Mouse (Mus musculus): ENCODE data around the gene Gucd1. TPM values are rescaled to one million over a fixed set of nuclear protein-coding genes. Genes with fewer than 3 reads are reported as not detected.

The Gucd1 gene
- polyA plus RNA-seq, 1 experiment from 2014 or later, result 31.7 TPM

DNA sequence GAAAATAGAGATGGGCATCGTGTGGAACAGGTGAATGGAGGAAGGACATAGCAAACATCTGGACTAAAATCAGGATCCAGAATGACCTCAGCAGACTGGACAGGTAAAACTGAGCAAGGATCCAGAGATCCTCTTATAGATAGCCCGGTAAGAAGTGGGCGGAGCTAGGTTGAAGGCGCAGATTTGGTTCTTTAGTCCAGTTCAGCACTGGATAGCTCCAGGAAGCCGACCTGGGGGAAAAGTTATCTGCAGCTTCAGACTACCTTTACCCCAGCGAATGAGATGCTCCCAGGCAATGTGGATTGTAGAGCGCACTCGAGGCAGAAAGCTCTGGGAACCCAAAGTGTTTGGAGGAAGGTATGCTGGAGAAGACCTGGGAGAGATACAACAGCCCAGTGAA is 175.8 kb downstream of the Gucd1 start:
- Histone ChIP-seq H3K4me3 (no peak overlapping the region), H3K27me3 (no peaks in the 10 kb centered on the region), H3K9ac (no peak overlapping the region), H3K4me1 (no peaks in the 10 kb centered on the region), H3K4me2 (replicated peaks) (no peak overlapping the region), H3K9me3 (no peaks in the 10 kb centered on the region), H3K36me3 (no peaks in the 10 kb centered on the region), H3K27ac (no peak overlapping the region)
- WGBS, result 35% methylated on average over 8 of the region's 8 CpGs
- ATAC-seq (ENCODE audit: insufficient number of reproducible peaks, insufficient read depth, low FRiP score, low TSS enrichment), result no peak

GRCm38 (mm10) chr10:75339377-75339776 is 178.4 kb downstream of the Gucd1 start:
- no peak overlapping the region for H3K4me2 ChIP-seq (replicated peaks)
- 82% methylated on average over 7 of the region's 7 CpGs for WGBS
- no peak overlapping the region for H3K27ac ChIP-seq
- no peaks in the 10 kb centered on the region for H3K9me3 ChIP-seq
- H3K36me3 ChIP-seq, result no peaks in the 10 kb centered on the region
- ATAC-seq (ENCODE audit: insufficient number of reproducible peaks, insufficient read depth, low FRiP score, low TSS enrichment), result no peak
- no peak overlapping the region for H3K9ac ChIP-seq
- H3K4me1 ChIP-seq, result no peaks in the 10 kb centered on the region
- no peaks in the 10 kb centered on the region for H3K27me3 ChIP-seq
- no peak overlapping the region for H3K4me3 ChIP-seq

DNA sequence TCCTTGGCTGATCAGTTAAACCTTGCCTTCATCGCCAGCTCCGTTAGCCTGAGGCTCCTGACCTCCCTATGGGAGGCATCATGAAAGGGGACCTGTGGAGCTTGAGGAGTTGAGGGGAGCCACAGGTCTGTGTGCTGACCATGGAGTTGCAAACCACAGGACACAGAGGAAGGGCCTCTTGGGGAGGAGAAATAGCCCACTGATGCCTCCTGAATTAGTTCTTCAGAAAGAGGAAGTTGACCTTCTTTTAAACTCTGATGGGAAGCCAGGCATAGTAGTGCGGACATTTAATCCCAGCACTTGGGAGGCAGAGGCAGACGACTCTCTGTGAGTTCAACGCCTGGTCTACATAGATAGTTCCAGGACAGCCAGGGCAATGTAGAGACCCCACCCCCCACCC is 178.9 kb downstream of the Gucd1 start:
- H3K9ac ChIP-seq, result no peak overlapping the region
- H3K4me2 ChIP-seq (replicated peaks), result no peak overlapping the region
- no peaks in the 10 kb centered on the region for H3K36me3 ChIP-seq
- H3K4me1 ChIP-seq, result no peaks in the 10 kb centered on the region
- H3K4me3 ChIP-seq, result no peak overlapping the region
- H3K27ac ChIP-seq, result no peak overlapping the region
- ATAC-seq (ENCODE audit: insufficient number of reproducible peaks, insufficient read depth, low FRiP score, low TSS enrichment), result no peak
- H3K9me3 ChIP-seq, result no peaks in the 10 kb centered on the region
- 69% methylated on average over 5 of the region's 5 CpGs for WGBS
- no peaks in the 10 kb centered on the region for H3K27me3 ChIP-seq

- WGBS, result 82% methylated on average over 10 of the region's 10 CpGs
- H3K36me3 ChIP-seq, result no peaks in the 10 kb centered on the region
- no peak overlapping the region for H3K4me3 ChIP-seq
- no peaks in the 10 kb centered on the region for H3K4me1 ChIP-seq
- no peak overlapping the region for H3K9ac ChIP-seq
- ATAC-seq (ENCODE audit: insufficient number of reproducible peaks, insufficient read depth, low FRiP score, low TSS enrichment), result no peak
- H3K27ac ChIP-seq, result no peak overlapping the region
- H3K4me2 ChIP-seq (replicated peaks), result no peak overlapping the region
- no peaks in the 10 kb centered on the region for H3K9me3 ChIP-seq
- H3K27me3 ChIP-seq, result no peaks in the 10 kb centered on the region
These were observed 180.5 kb downstream of the Gucd1 start for GRCm38 (mm10) chr10:75337231-75337630.

DNA sequence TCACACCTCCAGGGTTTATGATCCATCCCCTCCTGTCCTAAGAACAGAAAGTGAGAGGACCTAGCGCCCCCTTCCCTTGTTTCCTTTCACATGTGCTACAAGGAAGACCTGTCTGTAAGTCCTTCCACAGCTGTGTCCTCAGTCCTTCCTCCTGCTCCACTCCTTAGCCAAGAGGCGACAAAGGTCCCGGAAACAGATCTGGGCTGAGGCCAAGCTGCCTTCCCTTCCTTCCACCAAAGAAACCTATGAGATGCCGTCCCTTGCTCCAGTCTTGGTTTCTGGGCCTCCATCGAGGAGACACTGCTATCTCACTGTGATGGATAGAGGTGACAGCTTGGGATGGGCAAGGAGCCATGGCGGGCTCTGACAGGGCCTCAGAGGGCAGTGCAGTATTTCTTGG is 182.7 kb downstream of the Gucd1 start:
- WGBS, result 92% methylated on average over 6 of the region's 6 CpGs
- Histone ChIP-seq H3K36me3 (no peaks in the 10 kb centered on the region), H3K4me3 (no peak overlapping the region), H3K27me3 (no peaks in the 10 kb centered on the region), H3K9me3 (no peaks in the 10 kb centered on the region), H3K4me1 (no peaks in the 10 kb centered on the region), H3K4me2 (replicated peaks) (no peak overlapping the region), H3K9ac (no peak overlapping the region), H3K27ac (no peak overlapping the region)
- ATAC-seq (ENCODE audit: insufficient number of reproducible peaks, insufficient read depth, low FRiP score, low TSS enrichment), result no peak

- Histone ChIP-seq H3K9me3 (no peaks in the 10 kb centered on the region), H3K36me3 (no peaks in the 10 kb centered on the region), H3K27me3 (no peaks in the 10 kb centered on the region), H3K9ac (no peak overlapping the region), H3K4me1 (no peaks in the 10 kb centered on the region), H3K4me3 (no peak overlapping the region), H3K4me2 (replicated peaks) (no peak overlapping the region), H3K27ac (no peak overlapping the region)
- ATAC-seq (ENCODE audit: insufficient number of reproducible peaks, insufficient read depth, low FRiP score, low TSS enrichment), result no peak
- WGBS, result 74% methylated on average over 7 of the region's 7 CpGs
These were observed 183.6 kb downstream of the Gucd1 start for GRCm38 (mm10) chr10:75334175-75334574.

DNA sequence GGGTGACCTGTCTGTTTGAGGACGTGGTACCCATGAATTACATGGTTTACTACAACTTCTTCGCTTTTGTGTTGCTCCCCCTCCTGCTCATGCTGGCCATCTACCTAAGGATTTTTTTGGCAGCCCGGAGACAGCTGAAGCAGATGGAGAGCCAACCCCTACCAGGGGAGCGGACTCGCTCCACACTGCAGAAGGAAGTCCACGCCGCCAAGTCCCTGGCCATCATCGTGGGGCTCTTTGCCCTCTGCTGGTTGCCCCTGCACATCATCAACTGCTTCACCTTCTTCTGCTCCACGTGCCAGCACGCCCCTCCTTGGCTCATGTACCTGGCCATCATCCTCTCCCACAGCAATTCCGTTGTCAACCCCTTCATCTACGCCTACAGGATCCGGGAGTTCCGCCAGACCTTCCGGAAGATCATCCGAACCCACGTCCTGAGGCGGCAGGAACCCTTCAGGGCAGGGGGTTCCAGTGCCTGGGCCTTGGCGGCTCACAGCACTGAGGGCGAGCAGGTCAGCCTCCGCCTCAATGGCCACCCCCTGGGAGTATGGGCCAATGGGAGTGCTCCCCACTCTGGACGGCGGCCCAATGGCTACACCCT is 184.5 kb downstream of the Gucd1 start:
- Histone ChIP-seq H3K36me3 (no peaks in the 10 kb centered on the region), H3K9me3 (no peaks in the 10 kb centered on the region), H3K27ac (no peak overlapping the region), H3K27me3 (no peaks in the 10 kb centered on the region), H3K4me3 (no peak overlapping the region), H3K9ac (no peak overlapping the region), H3K4me2 (replicated peaks) (no peak overlapping the region), H3K4me1 (no peaks in the 10 kb centered on the region)
- no peak; the same call in 1 of the 2 replicates for ATAC-seq (ENCODE audit: insufficient number of reproducible peaks, insufficient read depth, low FRiP score, low TSS enrichment)
- 90% methylated on average over 23 of the region's 23 CpGs for WGBS

GRCm38 (mm10) chr10:75332268-75332667 is 185.5 kb downstream of the Gucd1 start:
- Histone ChIP-seq H3K36me3 (no peaks in the 10 kb centered on the region), H3K27ac (no peak overlapping the region), H3K4me2 (replicated peaks) (no peak overlapping the region), H3K9me3 (no peaks in the 10 kb centered on the region), H3K4me3 (no peak overlapping the region), H3K9ac (no peak overlapping the region), H3K4me1 (no peaks in the 10 kb centered on the region), H3K27me3 (no peaks in the 10 kb centered on the region)
- no peak for ATAC-seq (ENCODE audit: insufficient number of reproducible peaks, insufficient read depth, low FRiP score, low TSS enrichment)
- 78% methylated on average over 3 of the region's 3 CpGs for WGBS

DNA sequence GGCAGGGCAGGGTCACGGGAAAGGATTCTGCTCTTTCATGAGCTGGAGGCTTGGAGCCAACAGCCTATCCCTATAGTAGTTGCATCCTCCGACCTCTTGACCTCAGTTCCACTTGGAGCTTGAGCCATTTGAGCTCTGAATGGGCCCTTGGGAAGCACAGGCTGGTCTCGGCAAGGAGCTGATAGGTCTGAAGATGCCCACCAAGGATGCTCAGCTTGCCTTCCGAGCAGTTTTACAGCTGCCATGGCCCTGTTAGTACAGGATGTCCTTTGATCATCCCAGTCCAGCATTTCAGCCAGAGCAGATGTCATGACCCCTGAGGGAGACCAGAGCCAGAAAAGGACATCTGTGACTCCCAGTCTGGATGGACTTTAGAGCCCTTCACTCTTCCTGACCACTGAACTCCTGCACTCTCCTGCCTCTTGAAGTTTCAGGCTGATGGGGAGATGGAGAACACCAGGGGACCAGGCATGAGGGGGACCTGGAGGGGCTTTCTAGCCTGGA is 189.5 kb downstream of the Gucd1 start:
- Histone ChIP-seq H3K4me3 (no peak overlapping the region), H3K9me3 (no peaks in the 10 kb centered on the region), H3K36me3 (no peaks in the 10 kb centered on the region), H3K27ac (no peak overlapping the region), H3K4me2 (replicated peaks) (no peak overlapping the region), H3K27me3 (no peaks in the 10 kb centered on the region), H3K4me1 (no peaks in the 10 kb centered on the region), H3K9ac (no peak overlapping the region)
- ATAC-seq (ENCODE audit: insufficient number of reproducible peaks, insufficient read depth, low FRiP score, low TSS enrichment), result no peak
- 41% methylated on average over 4 of the region's 4 CpGs for WGBS

GRCm38 (mm10) chr10:75327081-75327480 is 190.7 kb downstream of the Gucd1 start:
- no peak for ATAC-seq (ENCODE audit: insufficient number of reproducible peaks, insufficient read depth, low FRiP score, low TSS enrichment)
- no peaks in the 10 kb centered on the region for H3K27me3 ChIP-seq
- H3K4me2 ChIP-seq (replicated peaks), result no peak overlapping the region
- no peak overlapping the region for H3K9ac ChIP-seq
- H3K9me3 ChIP-seq, result no peaks in the 10 kb centered on the region
- 77% methylated on average over 11 of the region's 11 CpGs for WGBS
- 0 out of 2 replicates have a peak, but pooled peaks cover 5% of the 10 kb centered on the region for H3K4me1 ChIP-seq
- no peak overlapping the region for H3K27ac ChIP-seq
- H3K36me3 ChIP-seq, result no peaks in the 10 kb centered on the region
- no peak overlapping the region for H3K4me3 ChIP-seq

- H3K4me3 ChIP-seq, result no peak overlapping the region
- H3K36me3 ChIP-seq, result no peaks in the 10 kb centered on the region
- 87% methylated on average over 3 of the region's 3 CpGs for WGBS
- H3K9ac ChIP-seq, result no peak overlapping the region
- ATAC-seq (ENCODE audit: insufficient number of reproducible peaks, insufficient read depth, low FRiP score, low TSS enrichment), result no peak
- no peak overlapping the region for H3K27ac ChIP-seq
- 0 out of 2 replicates have a peak, but pooled peaks cover 5% of the 10 kb centered on the region for H3K4me1 ChIP-seq
- H3K27me3 ChIP-seq, result no peaks in the 10 kb centered on the region
- H3K4me2 ChIP-seq (replicated peaks), result no peak overlapping the region
- no peaks in the 10 kb centered on the region for H3K9me3 ChIP-seq
These were observed 191.2 kb downstream of the Gucd1 start for GRCm38 (mm10) chr10:75326553-75326952.

- no peak overlapping the region for H3K9ac ChIP-seq
- no peaks in the 10 kb centered on the region for H3K9me3 ChIP-seq
- no peak for ATAC-seq (ENCODE audit: insufficient number of reproducible peaks, insufficient read depth, low FRiP score, low TSS enrichment)
- no peak overlapping the region for H3K27ac ChIP-seq
- 0 out of 2 replicates have a peak, but pooled peaks cover 5% of the 10 kb centered on the region for H3K4me1 ChIP-seq
- no peaks in the 10 kb centered on the region for H3K27me3 ChIP-seq
- H3K4me2 ChIP-seq (replicated peaks), result no peak overlapping the region
- H3K4me3 ChIP-seq, result no peak overlapping the region
- H3K36me3 ChIP-seq, result no peaks in the 10 kb centered on the region
- 92% methylated on average over 23 of the region's 23 CpGs for WGBS
These were observed 192.0 kb downstream of the Gucd1 start for GRCm38 (mm10) chr10:75325821-75326220.
